Mouse (Mus musculus) hindbrain, embryonic 16.5 days (tissue): ENCODE measurements around the gene Scg5. TPM values are rescaled to one million over a fixed set of nuclear protein-coding genes. Genes with fewer than 3 reads are reported as not detected.

Experiments
- ATAC-seq: fragments of 200-750 bp; cut with Nextera tagmentation; 2 replicates; pipeline ENCODE4 v1.8.0; 2017; ENCODE audit warnings: moderate TSS enrichment, moderate library complexity
- H3K27ac ChIP-seq: fragments of 300-500 bp; sonication (generic); 2 replicates; pipeline ENCODE4 v1.5.1; 2014; ENCODE audit warnings: low read depth, mild to moderate bottlenecking, control low read depth, low read length, moderate library complexity
- H3K27me3 ChIP-seq: fragments of 300-500 bp; sonication (generic); replicated peaks from 2 replicates; pipeline ENCODE4 v1.6.1; 2014; ENCODE audit warnings: low read length; ENCODE audit not compliant: control insufficient read depth, insufficient read depth
- H3K36me3 ChIP-seq: fragments of 300-500 bp; sonication (generic); 2 replicates; pipeline ENCODE4 v1.6.1; 2014; ENCODE audit warnings: mild to moderate bottlenecking, low read length, moderate library complexity, mixed read lengths; ENCODE audit not compliant: control insufficient read depth, insufficient read depth
- H3K4me1 ChIP-seq: fragments of 300-500 bp; sonication (generic); 2 replicates; pipeline ENCODE4 v1.6.1; 2014; ENCODE audit warnings: low read depth, low read length; ENCODE audit not compliant: control insufficient read depth, insufficient read depth
- H3K4me2 ChIP-seq: fragments of 300-500 bp; sonication (generic); 2 replicates; pipeline ENCODE4 v1.6.1; 2014; ENCODE audit warnings: mild to moderate bottlenecking, low read length, control low read depth, moderate library complexity
- H3K4me3 ChIP-seq: fragments of 300-500 bp; sonication (generic); 2 replicates; pipeline ENCODE4 v1.5.1; 2014; ENCODE audit warnings: mild to moderate bottlenecking, low read length, control low read depth, moderate library complexity
- H3K9ac ChIP-seq: fragments of 300-500 bp; sonication (generic); 2 replicates; pipeline ENCODE4 v1.6.1; 2014; ENCODE audit warnings: low read depth, mild to moderate bottlenecking, control low read depth, low read length, moderate library complexity
- H3K9me3 ChIP-seq: fragments of 300-500 bp; sonication (generic); 2 replicates; pipeline ENCODE4 v1.6.1; 2014; ENCODE audit warnings: mild to moderate bottlenecking, low read length, moderate library complexity; ENCODE audit not compliant: control insufficient read depth
- WGBS: fragments of 180-500 bp; shearing (Covaris S2); extraction: QIAGEN DNeasy Blood & Tissue Kit; methylation state at CpG from one replicate; pipeline ENCODE4 v1.1.7; 2014; 5-methylcytosine and 5-hydroxymethylcytosine counted together
- polyA plus RNA-seq: library from polyadenylated mRNA; unstranded; fragments of >200 nt; fragmentation: Nextera tagmentation; extraction: Ambion mirVana; gene quantifications from 2 replicates; pipeline ENCODE4 v1.2.1, GENCODE M21; 2015

Gene Scg5
- polyA plus RNA-seq, 1 experiment from 2014 or later = 265 TPM

DNA sequence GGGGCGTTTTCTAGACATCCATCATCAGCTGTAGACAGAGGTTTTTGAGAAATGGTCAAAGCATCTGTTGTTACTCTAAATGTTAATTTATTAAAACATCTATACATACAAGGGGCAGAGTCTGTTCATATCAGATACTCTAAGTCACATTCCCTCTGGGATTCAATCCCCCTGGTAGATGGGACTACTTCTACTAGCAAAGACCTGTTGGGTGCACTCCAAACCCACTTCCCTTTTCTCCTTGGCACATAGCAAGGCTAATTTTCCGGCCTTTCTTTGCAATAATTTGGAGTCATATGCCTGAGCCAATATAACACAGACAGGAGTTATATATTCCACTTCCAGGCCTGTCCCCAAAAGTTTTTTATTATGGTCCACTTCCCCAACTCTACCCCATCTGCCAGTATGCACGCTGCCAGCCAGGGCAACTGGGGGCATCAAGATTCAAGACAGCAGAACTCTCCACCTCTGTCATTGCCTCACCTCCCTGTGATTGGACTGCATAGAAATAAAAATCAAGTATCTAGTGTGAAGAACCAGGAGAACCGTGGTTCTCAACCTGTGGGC, 40.0 kb downstream of the Scg5 start:
- peaks cover 15% of the 10 kb centered on the region for H3K36me3 ChIP-seq
- H3K27me3 ChIP-seq = no peaks in the 10 kb centered on the region
- H3K9ac ChIP-seq = no peak overlapping the region
- no peak for ATAC-seq
- H3K4me2 ChIP-seq = no peak overlapping the region
- no peaks in the 10 kb centered on the region for H3K9me3 ChIP-seq
- H3K27ac ChIP-seq = no peak overlapping the region
- no peak overlapping the region for H3K4me3 ChIP-seq
- WGBS = 91% methylated on average over 4 of the region's 4 CpGs
- H3K4me1 ChIP-seq = no peaks in the 10 kb centered on the region

DNA sequence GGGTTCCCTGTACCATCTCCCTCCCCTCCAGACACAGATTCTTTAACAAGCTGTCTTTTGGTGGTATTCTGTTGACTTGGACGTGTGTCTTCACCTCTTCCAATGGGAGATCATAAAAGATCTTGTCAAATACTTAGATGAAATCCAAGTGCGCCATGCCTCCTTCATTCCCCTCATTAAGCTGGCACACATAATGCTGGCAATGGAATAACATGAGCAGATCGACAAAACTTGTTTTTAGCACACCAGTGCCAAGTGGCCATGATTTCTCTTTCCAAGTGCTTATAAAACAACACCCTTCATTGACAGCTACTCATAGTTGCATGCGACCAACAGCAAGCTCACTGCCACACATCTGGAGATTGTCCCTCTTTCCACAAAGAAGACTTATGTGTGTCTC, 41.0 kb downstream of the Scg5 start:
- H3K9me3 ChIP-seq = no peaks in the 10 kb centered on the region
- no peaks in the 10 kb centered on the region for H3K4me1 ChIP-seq
- 92% methylated on average over 4 of the region's 4 CpGs for WGBS
- H3K4me3 ChIP-seq = no peak overlapping the region
- H3K4me2 ChIP-seq = no peak overlapping the region
- peaks cover 15% of the 10 kb centered on the region for H3K36me3 ChIP-seq
- no peak overlapping the region for H3K27ac ChIP-seq
- no peak overlapping the region for H3K9ac ChIP-seq
- no peak for ATAC-seq
- no peaks in the 10 kb centered on the region for H3K27me3 ChIP-seq

DNA sequence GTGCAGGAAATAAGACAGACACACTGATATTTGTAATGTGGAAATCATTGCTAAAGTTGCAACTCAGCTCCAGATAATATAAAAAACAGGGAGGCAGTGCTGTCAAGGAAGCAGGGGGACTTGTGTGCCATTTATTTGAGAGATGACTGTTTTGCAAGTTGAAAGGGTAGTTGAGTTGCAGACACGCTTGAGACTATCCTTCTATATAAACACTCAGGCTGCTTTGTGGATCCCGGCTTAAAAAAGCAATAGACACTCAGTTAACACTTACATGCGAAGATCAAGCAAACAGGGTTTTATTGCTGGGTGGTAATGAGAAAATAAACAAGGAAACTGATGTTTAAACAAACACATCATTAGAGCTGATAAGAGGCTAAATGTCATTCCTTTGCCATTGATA, 44.1 kb downstream of the Scg5 start:
- Histone ChIP-seq H3K4me3 (no peak overlapping the region), H3K9me3 (no peaks in the 10 kb centered on the region), H3K27ac (no peak overlapping the region), H3K27me3 (no peaks in the 10 kb centered on the region), H3K36me3 (peaks cover 19% of the 10 kb centered on the region), H3K9ac (no peak overlapping the region), H3K4me2 (no peak overlapping the region), H3K4me1 (no peaks in the 10 kb centered on the region)
- 77% methylated on average over 3 of the region's 3 CpGs for WGBS
- ATAC-seq = no peak

DNA sequence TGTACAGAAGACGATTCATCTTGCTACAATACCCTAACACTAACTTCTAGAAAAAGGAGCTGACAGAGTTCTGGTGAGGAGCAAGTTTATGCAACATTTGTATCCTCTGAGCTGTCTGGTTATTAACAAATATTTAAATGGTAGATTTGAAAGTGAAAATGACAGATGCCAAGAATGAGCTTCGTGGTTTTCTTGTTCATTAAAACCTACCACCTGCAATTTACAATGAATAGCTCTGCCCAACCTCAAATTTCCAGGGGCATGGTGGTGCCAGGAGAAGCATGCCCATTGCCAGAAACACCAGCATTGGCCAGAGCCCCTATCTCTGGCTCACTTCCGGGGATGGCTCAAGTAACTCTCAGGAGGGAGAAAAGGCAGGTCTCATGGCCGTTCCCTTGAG, 47.4 kb downstream of the Scg5 start:
- no peaks in the 10 kb centered on the region for H3K4me1 ChIP-seq
- no peaks in the 10 kb centered on the region for H3K27me3 ChIP-seq
- no peak overlapping the region for H3K9ac ChIP-seq
- 82% methylated on average over 4 of the region's 4 CpGs for WGBS
- H3K4me2 ChIP-seq = no peak overlapping the region
- no peak overlapping the region for H3K4me3 ChIP-seq
- no peaks in the 10 kb centered on the region for H3K9me3 ChIP-seq
- no peak for ATAC-seq
- H3K36me3 ChIP-seq = peaks cover 7% of the 10 kb centered on the region
- no peak overlapping the region for H3K27ac ChIP-seq

DNA sequence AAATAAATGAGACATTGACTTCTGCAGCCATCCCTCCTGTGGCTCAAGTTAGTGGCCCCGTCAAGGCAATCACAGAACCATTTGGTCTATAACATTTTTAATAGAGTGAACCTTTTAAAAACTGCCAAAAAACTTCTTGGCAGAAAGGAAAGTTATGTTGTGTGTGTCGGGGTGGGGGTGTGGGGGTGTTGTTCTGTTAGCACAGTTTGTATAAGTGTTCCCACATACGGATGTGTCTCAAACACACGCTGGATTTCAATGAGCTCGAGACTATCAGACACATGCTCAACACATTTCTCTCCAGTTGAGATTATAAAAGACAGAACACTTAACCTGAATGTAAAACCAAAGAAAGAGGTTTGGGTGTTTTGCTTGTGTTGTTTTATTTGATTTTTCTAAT, 47.8 kb downstream of the Scg5 start:
- no peaks in the 10 kb centered on the region for H3K9me3 ChIP-seq
- no peaks in the 10 kb centered on the region for H3K27me3 ChIP-seq
- ATAC-seq = no peak
- H3K4me1 ChIP-seq = no peaks in the 10 kb centered on the region
- H3K36me3 ChIP-seq = peaks cover 7% of the 10 kb centered on the region
- 88% methylated on average over 5 of the region's 5 CpGs for WGBS
- H3K4me2 ChIP-seq = no peak overlapping the region
- no peak overlapping the region for H3K9ac ChIP-seq
- no peak overlapping the region for H3K27ac ChIP-seq
- H3K4me3 ChIP-seq = no peak overlapping the region

DNA sequence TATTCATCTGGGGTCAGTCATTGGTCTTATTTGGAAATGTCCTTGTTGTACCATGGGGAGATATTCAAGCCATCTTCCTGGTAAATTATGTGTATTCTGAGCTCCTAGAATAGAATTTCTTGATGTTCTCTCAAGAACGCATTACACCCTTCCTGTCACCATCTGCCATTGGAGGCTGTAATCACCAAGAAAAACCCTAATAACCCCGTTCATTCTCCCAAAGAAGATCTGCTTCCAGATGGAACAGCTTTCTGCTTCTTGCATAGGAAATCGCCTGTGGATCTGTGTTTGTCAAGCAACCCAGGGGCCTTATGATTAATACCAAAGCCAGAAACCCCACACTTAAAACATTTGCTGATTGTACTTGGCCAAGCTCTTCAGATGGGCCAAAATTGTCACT, 49.6 kb downstream of the Scg5 start:
- Histone ChIP-seq H3K36me3 (peaks cover 4% of the 10 kb centered on the region), H3K27ac (no peak overlapping the region), H3K4me3 (no peak overlapping the region), H3K4me1 (no peaks in the 10 kb centered on the region), H3K4me2 (no peak overlapping the region), H3K9me3 (no peaks in the 10 kb centered on the region), H3K27me3 (no peaks in the 10 kb centered on the region), H3K9ac (no peak overlapping the region)
- ATAC-seq = no peak
- 82% methylated on average over 3 of the region's 3 CpGs for WGBS

DNA sequence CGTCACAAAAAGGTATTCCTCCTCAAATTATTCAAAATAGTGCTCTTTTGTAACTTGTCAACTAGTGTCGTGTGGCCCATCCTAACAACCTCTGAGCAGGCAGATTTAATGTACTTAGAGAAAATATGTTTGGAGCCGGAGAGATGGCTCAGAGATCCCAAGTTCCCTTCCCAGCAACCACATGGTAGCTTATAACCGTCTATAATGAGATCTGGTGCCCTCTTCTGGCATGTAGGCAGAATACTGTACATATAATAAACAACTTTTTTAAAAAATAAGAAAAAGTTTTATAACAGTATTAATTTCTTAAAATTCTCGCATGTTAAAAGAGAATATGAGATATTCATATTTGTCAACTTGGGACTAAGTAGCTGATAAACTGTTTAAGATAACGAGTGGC, 50.9 kb downstream of the Scg5 start:
- no peak overlapping the region for H3K9ac ChIP-seq

DNA sequence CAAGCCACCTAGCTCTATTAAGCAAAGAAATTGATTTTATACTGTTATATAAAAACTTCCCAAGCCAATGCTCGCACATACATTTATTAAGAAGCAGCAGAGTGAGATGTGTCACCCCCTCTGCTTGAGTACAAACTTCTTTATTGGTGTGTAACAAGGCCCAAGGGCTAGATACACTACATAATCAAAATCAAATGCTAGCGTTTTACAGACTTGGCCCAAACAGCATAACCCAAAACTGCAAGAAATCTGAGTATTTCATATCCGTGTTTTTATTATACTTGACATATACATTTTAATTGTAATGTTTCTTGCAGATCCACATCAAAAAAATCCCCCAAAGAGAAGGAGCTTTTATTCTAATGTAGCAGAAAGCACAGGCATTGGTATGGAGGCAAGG, 52.6 kb downstream of the Scg5 start:
- Histone ChIP-seq H3K27me3 (no peaks in the 10 kb centered on the region), H3K9me3 (no peaks in the 10 kb centered on the region), H3K27ac (no peak overlapping the region), H3K4me3 (no peak overlapping the region), H3K9ac (no peak overlapping the region), H3K4me1 (no peaks in the 10 kb centered on the region), H3K36me3 (peaks cover 4% of the 10 kb centered on the region), H3K4me2 (no peak overlapping the region)
- no peak for ATAC-seq
- 93% methylated on average over 3 of the region's 3 CpGs for WGBS

More for the DNA sequence above, 50.9 kb downstream of the Scg5 start:
- H3K4me3 ChIP-seq = no peak overlapping the region
- 79% methylated on average over 6 of the region's 6 CpGs for WGBS
- peaks cover 4% of the 10 kb centered on the region for H3K36me3 ChIP-seq
- no peaks in the 10 kb centered on the region for H3K4me1 ChIP-seq
- no peak overlapping the region for H3K4me2 ChIP-seq
- no peaks in the 10 kb centered on the region for H3K9me3 ChIP-seq
- ATAC-seq = no peak
- H3K27me3 ChIP-seq = no peaks in the 10 kb centered on the region
- H3K27ac ChIP-seq = no peak overlapping the region

DNA sequence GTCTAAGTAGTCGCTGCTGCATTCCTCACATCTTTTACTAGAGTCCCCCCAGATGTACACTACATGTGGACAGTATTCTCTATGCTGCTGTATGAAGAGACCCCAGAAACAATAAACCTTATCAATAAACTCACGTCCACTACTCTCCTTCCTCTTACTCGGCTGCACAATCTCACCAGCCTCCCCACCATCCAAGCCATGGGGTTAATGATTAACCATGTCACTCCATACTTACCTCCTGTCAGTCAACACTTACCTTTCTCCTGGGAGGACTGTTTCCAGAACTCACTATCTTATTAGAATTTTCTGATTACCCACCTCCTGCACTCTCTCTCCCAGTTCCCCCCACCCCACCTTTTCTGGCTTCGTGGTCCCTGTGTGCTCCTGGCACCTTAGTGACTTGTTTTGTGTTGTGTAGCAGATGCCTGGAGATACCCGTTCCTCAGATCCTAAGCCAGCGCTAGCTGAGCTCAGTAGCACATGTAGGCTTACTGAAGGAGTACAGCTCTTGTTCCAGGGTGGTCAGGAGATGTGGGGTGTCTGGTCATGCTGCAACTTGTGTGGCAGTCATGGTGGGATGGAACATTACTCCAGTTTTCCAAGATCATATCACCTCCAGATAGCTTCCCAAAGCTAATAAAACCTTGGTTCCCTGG, 54.6 kb downstream of the Scg5 start:
- no peaks in the 10 kb centered on the region for H3K9me3 ChIP-seq
- no peak for ATAC-seq
- no peaks in the 10 kb centered on the region for H3K36me3 ChIP-seq
- H3K27ac ChIP-seq = no peak overlapping the region
- no peaks in the 10 kb centered on the region for H3K27me3 ChIP-seq
- H3K9ac ChIP-seq = no peak overlapping the region
- H3K4me1 ChIP-seq = no peaks in the 10 kb centered on the region
- 76% methylated on average over 6 of the region's 6 CpGs for WGBS
- no peak overlapping the region for H3K4me2 ChIP-seq
- no peak overlapping the region for H3K4me3 ChIP-seq
